Mouse (Mus musculus) testis, adult 2 months (tissue): Measurements from ENCODE around the gene Sos1.

Source experiments
- CTCF ChIP-seq: fragments of 200-500 bp; IDR thresholded peaks from 2 replicates; pipeline ENCODE4 v1.5.1; 2012; ENCODE audit warnings: low read depth, mild to moderate bottlenecking, inconsistent platforms, low read length, moderate library complexity; ENCODE audit not compliant: control insufficient read depth, insufficient read depth, insufficient replicate concordance
- POLR2A ChIP-seq: fragments of 200-500 bp; IDR thresholded peaks from 2 replicates; pipeline ENCODE4 v1.6.1; 2012; ENCODE audit warnings: low read depth, mild to moderate bottlenecking, inconsistent platforms, low read length, moderate library complexity; ENCODE audit not compliant: control insufficient read depth

DNA sequence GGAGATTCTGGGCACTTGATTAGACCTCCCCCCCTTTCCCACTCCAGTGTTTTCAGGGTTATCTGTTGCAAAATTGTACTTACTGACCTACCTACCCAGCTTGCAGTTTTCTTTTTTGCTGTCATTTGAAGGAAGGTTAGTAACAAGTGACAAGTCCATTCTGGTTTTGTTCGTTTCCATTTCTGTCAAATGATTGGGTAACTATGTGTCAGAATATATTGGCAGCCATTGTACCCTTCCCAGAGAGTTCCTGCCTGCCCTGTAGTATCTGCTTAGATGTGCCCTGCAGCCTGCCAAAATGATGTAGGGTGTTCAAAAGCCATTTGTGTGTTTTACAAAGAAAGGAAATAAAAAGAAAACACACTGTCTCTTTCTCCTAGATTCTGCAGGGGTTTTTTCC is 94.6 kb downstream of the Sos1 start:
- no peak for TF ChIP-seq CTCF
- TF ChIP-seq POLR2A = no peak
